Mouse (Mus musculus): ENCODE measurements around the gene Med27.

Gene Med27

DNA sequence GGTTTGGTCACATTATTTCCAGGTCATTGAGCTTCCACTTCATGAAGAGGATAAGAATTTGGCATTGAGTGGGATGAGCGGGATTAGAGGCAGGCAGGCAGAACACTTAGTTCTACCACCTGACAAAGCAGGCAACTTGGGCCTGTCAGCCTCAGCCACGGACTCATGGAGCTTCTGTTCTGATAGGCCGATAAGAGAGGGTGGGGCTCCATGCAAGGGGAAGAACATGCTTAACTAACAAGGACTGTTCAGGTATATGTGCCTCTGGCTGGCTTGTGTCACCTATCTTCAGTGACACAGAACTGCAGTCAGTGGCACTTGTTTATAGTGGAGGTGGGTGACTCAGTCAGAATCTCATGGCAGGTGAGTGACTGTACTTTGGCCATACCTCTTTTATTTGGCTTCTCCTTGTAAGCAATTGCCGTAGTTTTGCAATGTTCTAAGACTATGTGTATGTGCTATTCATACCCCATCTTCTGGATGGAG is 126.4 kb downstream of the Med27 start:
- DNase-seq (ENCODE audit: low spot score), result no peak

DNA sequence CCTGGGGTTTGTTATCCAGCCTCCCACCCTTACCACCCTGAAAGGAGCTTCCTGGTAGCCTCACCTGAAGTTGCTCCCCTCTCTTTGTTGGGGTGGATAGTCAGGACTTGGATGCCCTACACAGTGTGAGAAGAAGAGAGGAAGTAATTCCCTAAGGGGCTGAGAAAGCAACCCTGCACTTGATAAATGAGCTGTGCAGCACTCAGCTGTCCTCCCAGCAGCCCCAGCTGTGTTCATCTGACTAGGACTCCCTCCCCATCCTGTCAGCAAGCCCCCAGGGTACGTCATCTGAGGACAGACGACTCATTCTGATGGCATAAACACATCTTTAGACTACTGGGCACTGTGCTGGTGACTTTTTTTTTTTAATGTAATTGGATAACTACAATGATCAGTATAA is 127.3 kb downstream of the Med27 start:
- no peak for DNase-seq (ENCODE audit: low spot score)

DNA sequence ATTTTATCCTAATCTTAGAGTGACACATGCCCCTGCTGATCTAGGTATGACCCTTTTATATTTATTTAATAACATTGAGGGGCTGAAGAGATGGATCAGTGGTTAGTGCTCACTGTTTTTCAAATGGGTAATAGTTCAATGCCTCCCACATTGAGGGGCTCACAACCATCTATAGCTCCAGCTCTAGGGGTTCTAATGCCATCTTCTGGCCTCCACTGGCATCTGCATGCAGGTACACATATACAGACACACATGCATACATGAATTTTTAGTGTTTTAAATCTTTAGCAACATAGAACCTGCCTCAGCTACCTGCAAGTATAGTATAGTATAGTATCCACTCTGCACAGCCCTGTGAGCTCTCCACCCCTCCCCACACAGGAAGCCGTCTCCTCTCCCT is 130.1 kb downstream of the Med27 start:
- no peak for DNase-seq (ENCODE audit: low spot score)

DNA sequence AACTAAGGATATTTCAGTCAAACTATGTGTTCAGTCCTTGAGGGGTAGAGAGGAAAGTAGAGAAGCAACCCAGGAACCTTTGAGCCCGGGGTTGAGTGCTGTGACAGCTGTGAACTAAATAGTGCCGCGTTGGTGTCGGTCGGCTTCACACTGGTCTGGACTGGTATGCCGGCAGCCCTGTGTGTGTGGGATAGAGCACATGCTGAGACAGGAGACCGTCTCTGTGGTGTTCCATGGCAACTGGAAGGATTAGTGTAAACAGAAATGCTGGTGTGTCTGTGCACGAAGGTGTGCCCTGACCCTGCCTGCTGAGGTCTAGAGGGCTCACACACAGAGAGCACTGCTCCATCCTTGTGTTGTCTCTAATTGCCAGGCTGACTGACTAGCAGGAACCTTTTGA is 135.2 kb downstream of the Med27 start:
- DNase-seq (ENCODE audit: low spot score), result no peak

DNA sequence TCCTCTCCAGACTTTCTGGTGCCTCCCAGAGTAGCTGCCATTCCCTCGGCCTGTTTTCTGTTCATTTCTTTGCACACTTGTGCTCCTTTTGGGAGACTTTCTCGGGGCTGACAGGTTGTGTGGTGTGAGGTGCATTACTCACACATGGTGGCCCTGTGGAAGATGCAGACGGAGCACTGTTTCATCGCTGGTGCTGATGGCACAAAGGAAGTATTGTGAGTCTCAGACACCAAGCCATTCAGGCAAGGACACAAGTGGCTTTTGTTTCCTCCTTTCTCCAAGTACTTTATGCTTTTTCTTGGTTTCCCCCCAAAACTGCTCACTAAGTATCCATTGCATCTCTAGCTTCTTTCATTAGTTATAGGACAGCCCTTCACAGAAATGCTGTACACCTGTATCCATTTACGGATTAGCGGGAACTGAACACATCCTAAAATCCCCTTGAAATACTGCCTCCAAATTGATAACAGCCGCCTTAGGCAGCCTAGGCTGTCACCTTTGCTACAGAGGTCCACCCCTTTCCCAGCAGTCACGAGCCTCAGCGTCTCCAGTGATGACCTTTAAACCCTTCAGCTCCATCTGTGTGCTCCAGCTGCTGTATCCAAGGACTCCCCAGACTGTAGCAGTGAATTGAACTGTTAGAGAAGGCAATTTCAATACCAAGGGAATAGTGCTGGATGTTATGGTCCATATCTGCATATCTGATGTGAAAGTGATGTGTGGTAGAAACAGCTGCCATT is 136.5 kb downstream of the Med27 start:
- no peak for DNase-seq (ENCODE audit: low spot score)

DNA sequence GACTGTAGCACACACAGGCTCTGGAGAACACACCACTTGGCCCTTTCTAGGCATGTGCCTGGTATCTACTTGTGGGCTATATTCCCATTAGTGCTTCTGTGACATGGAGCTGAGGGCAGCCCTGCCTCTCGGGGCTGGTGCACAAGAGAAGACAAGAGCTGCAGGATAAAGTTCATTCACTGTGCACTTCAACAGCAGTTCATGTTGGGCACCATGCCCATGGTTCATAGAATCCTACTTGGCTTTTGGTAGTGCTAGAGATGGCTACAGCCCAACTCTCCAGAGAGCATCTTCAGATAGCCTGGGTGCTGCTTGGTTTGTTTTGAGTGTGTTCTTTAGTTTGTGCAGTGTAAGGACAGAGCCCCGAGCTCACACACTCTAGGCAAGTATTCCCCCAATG is 138.9 kb downstream of the Med27 start:
- no peak for DNase-seq (ENCODE audit: low spot score)

DNA sequence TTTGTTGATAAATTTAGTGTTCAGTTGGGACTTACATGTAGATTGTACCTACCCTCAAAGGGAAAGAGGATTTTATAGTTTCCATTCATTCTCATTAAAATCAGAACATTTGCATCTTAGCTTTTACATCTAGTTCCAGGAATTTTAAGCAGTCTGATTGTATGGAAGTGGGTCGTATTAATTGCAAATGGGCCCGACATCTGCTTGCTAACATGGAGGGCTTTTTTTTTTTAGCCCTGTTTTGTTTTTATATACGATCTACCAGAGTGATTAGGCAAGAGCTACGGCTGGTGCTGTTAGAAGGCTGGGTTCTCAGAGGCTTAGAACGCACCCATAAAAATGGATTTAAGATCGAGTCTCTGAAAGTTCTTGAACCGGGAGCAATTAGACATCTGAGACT is 139.9 kb downstream of the Med27 start:
- DNase-seq (ENCODE audit: low spot score), result no peak

DNA sequence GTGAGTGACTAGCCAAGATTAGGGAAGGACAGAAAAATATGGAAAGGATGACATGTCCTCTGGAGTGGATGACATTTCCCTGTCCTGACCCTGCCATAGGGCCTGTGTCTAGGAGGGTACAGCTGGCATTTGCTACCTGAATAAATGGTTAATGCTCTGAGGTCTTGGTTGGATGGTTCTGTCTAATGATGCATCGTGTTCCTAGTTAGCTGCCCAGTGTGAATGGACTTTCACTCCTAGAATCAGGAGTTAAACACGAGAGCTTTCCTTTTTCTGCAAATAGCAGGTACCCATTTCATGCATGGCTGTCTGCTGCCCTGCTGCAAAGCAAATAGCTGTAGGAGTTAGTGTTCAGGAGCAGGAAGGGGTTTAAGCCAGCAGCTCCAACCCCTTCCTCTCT is 141.0 kb downstream of the Med27 start:
- DNase-seq (ENCODE audit: low spot score), result no peak

DNA sequence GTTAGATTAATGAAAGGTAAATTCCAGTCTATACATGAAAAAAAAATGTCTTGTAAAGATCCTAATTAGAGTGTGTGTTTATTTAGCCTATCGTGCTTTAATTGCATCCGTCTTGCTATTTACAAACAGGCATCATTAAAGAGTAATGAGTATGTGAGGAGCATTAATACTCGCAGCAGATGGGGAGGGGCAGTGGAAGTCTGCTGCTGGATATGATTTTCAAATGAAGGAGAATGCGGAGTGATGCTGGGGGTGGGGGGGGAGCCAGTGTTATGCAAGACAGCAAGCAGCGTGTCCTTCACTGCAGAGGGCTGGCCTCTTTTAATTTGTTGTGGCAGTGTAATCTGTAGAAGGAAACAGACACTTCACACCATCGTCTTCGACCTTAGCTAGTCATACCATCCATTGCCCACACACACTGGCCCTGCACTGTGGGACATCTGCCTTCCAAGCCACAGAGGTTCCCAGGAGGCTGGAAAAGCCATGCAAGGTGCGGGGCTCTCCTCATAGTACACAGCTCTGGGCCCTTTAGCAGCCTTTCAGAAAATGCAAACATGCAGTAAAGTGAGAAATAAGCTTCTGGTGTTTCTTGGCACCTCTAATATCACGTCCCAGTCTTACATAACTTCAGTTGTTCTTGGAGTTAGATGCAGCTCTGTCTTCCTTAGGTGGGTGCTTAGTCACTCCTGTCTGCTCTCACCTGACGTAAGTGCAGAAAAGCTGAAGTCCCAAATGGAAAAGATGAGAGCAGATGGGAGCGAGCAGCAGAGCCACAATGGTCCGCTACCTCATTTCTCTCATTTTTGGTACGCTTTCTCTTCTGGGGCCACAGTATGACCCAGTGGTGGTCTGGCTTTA is 142.0 kb downstream of the Med27 start:
- DNase-seq (ENCODE audit: low spot score), result no peak

DNA sequence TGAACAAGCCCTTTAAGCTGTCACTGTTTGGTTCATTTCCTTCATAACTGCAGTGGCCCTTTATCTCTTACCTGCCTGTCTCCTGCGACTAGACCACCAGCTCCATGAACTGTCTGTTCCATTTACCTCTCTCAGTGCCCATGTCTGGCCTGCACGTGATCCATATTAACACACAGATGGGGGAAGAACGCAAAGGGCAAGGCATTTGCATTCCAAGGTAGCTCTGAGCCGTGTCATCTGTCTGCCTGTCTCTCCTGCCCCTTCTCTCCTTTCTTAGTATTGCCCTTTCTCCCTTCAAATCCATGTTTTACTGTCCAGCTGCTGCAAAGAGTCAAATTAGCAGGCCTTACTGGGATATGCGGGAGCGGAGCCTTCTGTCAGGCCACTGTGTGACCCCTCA is 145.0 kb downstream of the Med27 start:
- DNase-seq (ENCODE audit: low spot score), result no peak

DNA sequence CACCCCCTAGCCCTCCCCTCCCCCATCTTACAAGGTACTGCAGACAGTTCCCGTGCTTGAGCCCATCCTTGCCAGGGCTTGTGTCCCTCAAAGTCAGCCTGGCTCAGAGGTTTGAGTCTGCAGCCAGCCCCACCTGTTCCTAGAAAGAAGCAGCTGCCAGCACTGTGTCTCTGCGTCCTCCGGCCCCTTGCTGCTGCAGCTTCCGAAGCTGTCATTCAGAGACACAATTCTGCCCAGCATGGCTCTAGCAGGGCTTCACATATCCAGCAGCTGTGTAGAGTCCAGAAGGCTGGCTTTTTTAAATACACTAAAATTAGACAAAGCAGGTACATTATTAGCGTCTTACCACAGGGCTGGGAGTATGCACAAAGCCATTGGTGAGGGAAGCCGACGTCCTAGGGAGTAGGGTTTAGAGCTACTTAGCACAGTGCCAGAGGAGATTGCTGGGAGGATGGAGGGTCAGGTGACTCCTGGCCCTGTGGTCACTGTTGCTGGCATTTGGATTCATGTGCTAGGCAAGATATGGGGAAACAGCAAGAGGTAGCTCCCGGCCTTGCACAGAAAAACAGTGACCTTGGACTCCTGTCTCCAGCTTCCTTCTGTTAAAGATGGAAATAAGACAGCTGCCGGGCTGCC is 146.9 kb downstream of the Med27 start:
- no peak for DNase-seq (ENCODE audit: low spot score)

DNA sequence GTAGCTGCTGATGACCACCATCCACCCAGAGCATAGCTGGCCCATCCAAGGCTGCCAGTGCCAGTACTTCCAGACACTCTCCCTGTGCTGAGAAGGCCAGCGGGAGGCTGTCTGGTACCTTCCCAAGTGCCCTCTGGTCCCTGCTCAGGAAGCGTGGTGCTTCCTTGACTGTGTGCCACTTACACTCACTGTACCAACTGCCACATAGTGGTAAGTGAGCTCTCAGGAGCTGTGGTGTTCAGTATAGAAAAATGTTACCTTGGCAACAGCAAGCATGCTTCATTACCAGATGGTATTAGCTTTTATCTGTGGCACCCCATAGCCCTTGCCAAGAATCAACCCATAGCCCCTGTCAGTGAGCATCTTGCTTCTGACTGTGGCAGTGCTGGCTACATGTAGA is 148.7 kb downstream of the Med27 start:
- DNase-seq (ENCODE audit: low spot score), result no peak

DNA sequence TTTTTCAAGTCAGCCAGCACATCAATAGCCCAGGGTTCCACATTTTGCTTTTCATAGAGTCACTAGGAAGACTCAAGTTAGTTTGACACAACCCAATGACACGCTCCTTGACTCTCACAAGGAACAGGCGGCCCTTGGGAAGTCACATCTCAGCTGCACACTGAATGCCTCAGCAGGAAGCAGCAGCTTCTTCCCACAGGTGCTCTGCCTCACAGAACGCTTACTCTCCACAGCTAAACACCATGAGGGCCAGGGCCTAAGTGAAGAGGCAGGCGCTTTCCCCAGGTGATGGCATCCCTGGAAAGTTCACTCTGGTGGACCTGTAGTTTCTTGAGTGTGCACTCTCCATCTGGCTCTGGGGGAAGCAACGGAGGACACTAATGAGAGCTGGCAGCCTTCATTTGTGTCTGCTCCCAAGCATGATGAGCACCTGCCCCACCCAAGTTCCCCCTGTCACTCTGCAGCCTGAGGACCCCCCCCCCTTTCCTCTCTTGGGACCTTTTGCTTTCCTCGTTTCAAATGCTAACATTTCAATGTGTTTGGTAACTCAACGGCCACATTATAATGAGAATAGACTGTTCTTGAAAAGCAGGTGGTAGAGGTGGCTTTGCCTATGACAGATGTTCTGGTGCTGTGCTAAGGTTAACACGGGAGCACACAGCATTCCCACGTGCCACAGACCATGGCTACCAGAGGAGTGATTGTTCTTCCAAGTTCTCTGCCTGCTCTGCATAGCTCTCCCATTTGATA is 154.2 kb downstream of the Med27 start:
- no peak for DNase-seq (ENCODE audit: low spot score)

DNA sequence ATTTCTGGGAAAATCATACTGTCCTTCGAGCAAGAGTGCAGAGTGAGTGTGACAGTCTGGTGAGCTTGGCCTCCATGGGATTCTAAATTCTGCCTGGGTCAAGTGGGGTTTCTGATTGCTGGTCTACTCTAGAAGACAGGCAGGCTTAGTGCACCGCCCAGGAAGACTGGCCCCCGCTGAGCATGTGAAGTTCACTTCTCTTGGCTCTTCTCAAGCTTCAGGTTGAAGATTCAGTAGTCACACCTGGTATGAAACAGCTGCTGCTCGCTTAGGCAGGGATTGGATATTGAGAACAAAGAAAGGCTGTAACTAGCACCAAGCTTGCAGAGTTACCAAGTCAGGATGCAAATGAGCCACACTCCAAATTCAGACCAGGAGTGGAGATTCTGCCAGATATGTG is 154.8 kb downstream of the Med27 start:
- DNase-seq (ENCODE audit: low spot score), result no peak

DNA sequence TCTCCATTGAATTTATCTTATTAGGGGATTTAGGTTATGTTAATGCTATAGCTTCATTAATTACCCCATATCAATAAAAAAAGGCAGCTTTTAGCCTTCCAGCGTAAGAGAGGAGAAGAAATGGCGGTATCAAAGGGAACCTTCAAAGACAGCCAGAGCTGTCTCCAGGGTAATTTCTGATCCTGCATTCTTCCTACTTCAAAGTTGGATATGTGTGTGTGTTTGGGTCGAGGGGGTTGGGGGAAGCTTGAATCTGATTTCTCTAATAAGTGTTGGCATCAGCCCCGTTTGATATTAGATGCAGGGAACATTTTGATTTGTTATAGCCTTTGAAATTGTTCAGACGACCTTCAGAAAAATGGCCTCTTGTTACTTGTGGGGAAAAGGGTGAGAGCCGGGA is 158.2 kb downstream of the Med27 start:
- DNase-seq (ENCODE audit: low spot score), result no peak

DNA sequence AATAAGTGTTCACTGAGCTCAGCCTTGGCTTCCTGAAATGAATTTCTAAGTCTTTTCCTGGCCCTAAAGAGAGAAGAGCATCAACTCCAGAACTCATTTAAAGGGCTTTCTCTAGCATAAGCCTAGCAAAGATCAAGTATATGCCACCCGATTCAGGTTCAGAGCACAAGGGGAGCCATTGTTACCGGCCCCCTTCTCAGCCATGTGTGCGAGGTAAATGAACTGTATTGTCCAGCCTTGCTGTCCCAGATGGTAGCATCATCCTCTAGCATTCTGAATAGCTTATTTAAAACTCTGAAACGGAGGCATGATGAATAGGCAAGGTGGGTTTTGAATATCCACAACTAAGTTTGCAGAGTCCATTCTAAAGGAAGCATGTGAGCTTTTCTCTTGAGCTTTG is 159.8 kb downstream of the Med27 start:
- DNase-seq (ENCODE audit: low spot score), result no peak

DNA sequence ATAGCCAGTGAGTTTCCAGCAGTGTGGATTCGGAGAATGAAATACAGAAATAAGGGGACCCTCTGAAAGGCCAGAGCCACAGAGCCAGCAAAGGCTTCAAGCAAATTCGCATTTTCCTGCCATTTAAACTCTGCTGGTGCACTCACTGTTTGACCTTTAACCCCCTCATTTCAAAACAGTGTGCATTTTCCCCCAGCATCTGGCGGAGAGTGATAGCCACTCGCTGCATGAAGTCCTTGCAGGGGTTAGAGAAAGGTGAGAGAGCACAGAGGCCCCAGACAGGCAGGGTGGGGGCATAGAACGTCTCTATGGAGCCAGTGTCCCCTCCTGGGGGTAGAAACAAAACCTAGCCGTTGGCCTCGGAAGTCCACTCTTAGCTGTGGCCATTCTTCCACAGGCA is 166.5 kb downstream of the Med27 start:
- no peak for DNase-seq (ENCODE audit: low spot score)

DNA sequence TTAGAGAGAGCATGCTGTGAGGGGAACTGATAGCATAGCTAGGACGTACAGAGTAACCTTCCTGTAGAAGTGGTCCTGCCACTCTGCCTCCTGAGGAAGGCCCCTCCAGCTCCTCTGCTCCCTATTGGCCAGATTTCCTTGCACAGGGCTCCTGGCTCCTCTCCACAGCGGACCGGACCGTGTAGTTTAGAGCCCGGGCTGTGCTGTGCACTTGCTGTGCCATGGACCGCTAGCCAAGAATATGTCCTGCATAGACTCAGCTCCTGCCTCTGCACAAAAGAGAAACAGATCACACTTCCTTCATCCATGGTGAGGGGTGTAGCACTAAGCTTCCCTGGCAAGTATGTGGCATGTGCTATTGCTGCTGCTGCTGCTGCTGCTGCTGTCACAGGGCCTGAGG is 168.2 kb downstream of the Med27 start:
- DNase-seq (ENCODE audit: low spot score), result no peak

DNA sequence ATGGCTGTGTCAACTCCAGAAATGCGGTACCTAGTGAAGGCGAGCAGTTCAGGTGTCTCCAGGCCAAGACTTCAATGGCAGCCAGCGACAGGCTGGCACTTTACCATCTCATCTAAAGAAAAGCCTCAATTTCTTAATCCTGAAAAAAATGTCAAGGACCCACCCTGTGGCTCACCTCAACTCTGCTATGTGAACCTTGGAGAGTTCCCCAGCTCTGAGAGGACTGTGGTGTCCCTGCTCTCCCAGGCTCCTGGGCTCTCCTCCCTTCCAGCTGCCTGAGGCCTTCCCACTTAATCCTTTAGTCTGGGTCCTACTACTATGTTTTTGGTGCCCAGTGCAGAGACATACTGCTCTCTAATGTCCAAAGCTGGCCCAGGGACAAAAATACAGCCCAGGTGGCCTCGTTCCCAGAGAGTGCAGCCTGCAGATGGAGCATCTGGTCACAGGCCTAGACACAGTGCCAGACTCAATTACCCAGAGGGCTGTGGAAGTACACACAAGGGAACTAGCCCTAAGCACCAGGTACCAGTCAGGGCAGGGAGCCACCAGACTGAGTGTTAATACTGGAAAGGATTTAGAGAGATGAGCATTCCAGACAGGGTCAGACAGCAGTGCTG is 169.3 kb downstream of the Med27 start:
- DNase-seq (ENCODE audit: low spot score), result no peak

DNA sequence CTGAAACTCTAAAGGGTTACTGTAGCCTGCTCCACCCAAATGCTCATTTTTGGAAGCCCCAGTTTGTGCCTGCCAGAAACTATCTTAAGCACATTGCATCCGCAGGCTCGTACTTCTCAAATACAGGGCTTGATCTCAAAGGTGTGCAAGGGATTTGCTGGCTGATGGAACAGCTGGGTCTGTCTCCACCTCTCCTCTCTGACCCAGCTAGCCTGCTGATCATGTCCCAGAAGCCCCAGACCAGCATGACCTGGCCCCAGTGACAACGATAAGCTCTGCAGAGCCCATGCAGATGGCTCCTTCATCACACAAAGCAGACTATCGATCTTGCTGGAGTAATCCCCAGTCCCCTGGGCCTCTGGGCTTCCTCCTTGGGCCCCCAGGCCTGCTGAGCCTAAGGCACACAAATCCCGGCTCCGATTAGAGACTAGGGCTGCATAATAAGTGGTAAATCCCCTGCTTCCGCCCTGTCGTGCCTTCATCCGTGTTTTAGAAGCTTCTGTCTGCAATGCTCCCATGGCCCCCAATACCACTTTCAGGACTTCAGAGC is 170.1 kb downstream of the Med27 start:
- no peak for DNase-seq (ENCODE audit: low spot score)

DNA sequence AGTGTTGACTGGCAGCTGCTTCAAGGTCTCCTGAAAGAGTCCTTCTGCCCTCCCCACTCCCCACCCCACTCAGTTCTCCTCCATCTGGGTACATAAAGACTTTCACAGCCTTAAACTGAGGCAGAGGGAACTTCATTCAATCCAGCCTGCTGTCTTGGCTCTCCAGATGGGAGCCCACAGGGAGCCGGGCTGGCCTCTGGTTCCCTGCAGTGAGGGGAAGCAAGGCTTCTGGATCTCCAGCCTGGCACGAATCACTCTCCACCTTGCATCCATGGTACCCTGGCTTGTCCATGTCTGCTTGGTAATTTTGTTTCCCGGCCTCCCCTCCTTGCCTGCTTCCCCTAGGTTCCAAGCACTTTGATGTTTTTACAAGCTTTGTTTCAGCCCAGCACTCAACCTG is 172.8 kb downstream of the Med27 start:
- no peak for DNase-seq (ENCODE audit: low spot score)

DNA sequence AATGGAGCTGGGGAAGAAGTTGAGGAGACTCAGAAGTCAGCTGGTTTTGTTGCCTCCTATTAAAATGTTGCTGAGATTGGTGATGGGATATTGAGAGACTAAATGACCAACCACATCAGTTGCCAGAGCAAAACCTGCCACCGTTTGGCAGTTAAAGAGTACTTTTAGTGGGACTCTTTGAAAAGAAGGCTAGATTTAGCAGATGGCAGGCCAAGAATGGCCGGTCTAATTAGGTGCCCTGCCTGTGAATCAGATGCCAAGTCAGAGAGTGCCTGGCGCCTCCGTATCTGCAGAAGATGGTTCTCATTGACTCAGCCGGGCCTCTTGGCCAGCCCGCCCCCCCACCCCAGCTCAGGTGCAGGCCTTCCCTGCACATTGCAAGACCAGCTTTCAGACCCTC is 173.6 kb downstream of the Med27 start:
- no peak for DNase-seq (ENCODE audit: low spot score)

All from testis, postnatal 10 days (tissue).